Mouse (Mus musculus): Measurements from ENCODE around the gene Erap1.
"Not testable (repeated sequence)": the region's sequence is repeated elsewhere in the genome, so short reads cannot be mapped to it uniquely, and the experiment has no call there.

Erap1 gene

GRCm38 (mm10) chr13:74638793-74639711, at the start of gene Erap1:
Gene Erap1, plus strand, starts transcription at chr13:74639568.
- DNase-seq (ENCODE audit: low spot score), result peak; percentile 29

- DNase-seq (ENCODE audit: low spot score), result peak; percentile 40
Observed at GRCm38 (mm10) chr13:74591401-74591821, 48.0 kb upstream of the Erap1 start.

GRCm38 (mm10) chr13:74591828-74592227, 47.5 kb upstream of the Erap1 start:
- DNase-seq (ENCODE audit: low spot score), result not testable (repeated sequence)

GRCm38 (mm10) chr13:74597022-74597421, 42.3 kb upstream of the Erap1 start:
- not testable (repeated sequence) for DNase-seq (ENCODE audit: low spot score)

GRCm38 (mm10) chr13:74601776-74602175, 37.6 kb upstream of the Erap1 start:
- DNase-seq (ENCODE audit: low spot score), result not testable (repeated sequence)

- peak; percentile 85 for DNase-seq (ENCODE audit: low spot score)
Observed at GRCm38 (mm10) chr13:74617163-74618019, 22.0 kb upstream of the Erap1 start.

GRCm38 (mm10) chr13:74632327-74632726, 7.0 kb upstream of the Erap1 start:
- DNase-seq (ENCODE audit: low spot score), result no peak

- DNase-seq (ENCODE audit: low spot score), result no peak
Observed at GRCm38 (mm10) chr13:74632857-74633256, 6.5 kb upstream of the Erap1 start.

- DNase-seq (ENCODE audit: low spot score), result peak; percentile 88
Observed at GRCm38 (mm10) chr13:74639712-74640522, 549 bp downstream of the Erap1 start.

- not testable (repeated sequence) for DNase-seq (ENCODE audit: low spot score)
Observed at GRCm38 (mm10) chr13:74640523-74640920, 1.2 kb downstream of the Erap1 start.

- DNase-seq (ENCODE audit: low spot score), result no peak
Observed at GRCm38 (mm10) chr13:74695497-74696193, 56.3 kb downstream of the Erap1 start.

GRCm38 (mm10) chr13:74696225-74696624, 56.9 kb downstream of the Erap1 start:
- DNase-seq (ENCODE audit: low spot score), result no peak

GRCm38 (mm10) chr13:74719002-74719401, 79.6 kb downstream of the Erap1 start:
- peak; percentile 39 for DNase-seq (ENCODE audit: low spot score)

GRCm38 (mm10) chr13:74733726-74734125, 94.4 kb downstream of the Erap1 start:
- no peak for DNase-seq (ENCODE audit: low spot score)

- DNase-seq (ENCODE audit: low spot score), result no peak
Observed at GRCm38 (mm10) chr13:74735834-74736233, 96.5 kb downstream of the Erap1 start.

GRCm38 (mm10) chr13:74736396-74736795, 97.0 kb downstream of the Erap1 start:
- no peak for DNase-seq (ENCODE audit: low spot score)

All from testis, postnatal 14 days (tissue).